Mouse (Mus musculus) B cell, adult 2 months (primary cell): Measurements from ENCODE around the gene Nefh.

Experiments
- DNase-seq, 2 experiments: peaks; one replicate each; pipeline ENCODE4 v3.0.0; 2022

Gene Nefh

GRCm38 (mm10) chr11:4949256-4950044 is 1.6 kb upstream of the Nefh start:
- DNase-seq: peak in 1 of 2 experiments; percentile 4

- no peak for DNase-seq
Measured at GRCm38 (mm10) chr11:4948792-4949191, 928 bp upstream of the Nefh start.

- DNase-seq: peak; percentile 62 to 63
Measured at GRCm38 (mm10) chr11:4946947-4947812, 684 bp downstream of the Nefh start.

GRCm38 (mm10) chr11:4946530-4946929 is 1.3 kb downstream of the Nefh start:
- DNase-seq: no peak

GRCm38 (mm10) chr11:4936243-4936642 is 11.6 kb downstream of the Nefh start:
- DNase-seq: no peak

GRCm38 (mm10) chr11:4931009-4931601 is 16.8 kb downstream of the Nefh start:
- no peak for DNase-seq

- no peak for DNase-seq
Measured at GRCm38 (mm10) chr11:4927224-4927623, 20.6 kb downstream of the Nefh start.

GRCm38 (mm10) chr11:4921751-4922150 is 26.1 kb downstream of the Nefh start:
- no peak for DNase-seq

- DNase-seq: no peak
Measured at GRCm38 (mm10) chr11:4921281-4921680, 26.6 kb downstream of the Nefh start.

- peak; percentile 59 to 60 for DNase-seq
Measured at GRCm38 (mm10) chr11:4916068-4916467, 31.8 kb downstream of the Nefh start.

GRCm38 (mm10) chr11:4906231-4906630 is 41.6 kb downstream of the Nefh start:
- DNase-seq: no peak

GRCm38 (mm10) chr11:4901956-4902355 is 45.9 kb downstream of the Nefh start:
- no peak for DNase-seq

- peak; percentile 54 to 55 for DNase-seq
Measured at GRCm38 (mm10) chr11:4900437-4900836, 47.4 kb downstream of the Nefh start.

GRCm38 (mm10) chr11:4894848-4895816 is 52.7 kb downstream of the Nefh start, which contains the start of gene Thoc5:
TSS of gene Thoc5 (plus strand) at chr11:4895320.
- DNase-seq: peak; percentile 80 to 81
